In genomic region chrX:62180089-62180488, GRCm38 (mm10) we compare ENCODE assay signal across 10 mouse cellular contexts.
A peak's percentile ranks its signal among the peaks of the same experiment; 100 is the strongest.
DNase-seq lines count a peak whose midpoint lies in the region; ATAC-seq lines count a peak whose summit lies in the region.
"Had no signal": no experiment of that assay in that cellular context is flagged by ENCODE, and none has a peak within 500 bp of the region (broad histone marks: within the 10 kb centered on the region; RNA-seq: fewer than 3 reads in every experiment).

No protein-coding gene starts in this region.

- H3K4me1 ChIP-seq in kidney, embryonic 15.5 days: no peaks in the 10 kb centered on the region
- H3K4me1 ChIP-seq: neural tube, embryonic 13.5 days had no signal

- no peak overlapping the region for H3K27ac ChIP-seq in kidney, embryonic 15.5 days
- H3K27ac ChIP-seq: neural tube, embryonic 13.5 days had no signal

- no peaks in the 10 kb centered on the region for H3K9me3 ChIP-seq in kidney, embryonic 15.5 days (replicated peaks)
- H3K9me3 ChIP-seq: neural tube, embryonic 13.5 days had no signal

- peak; percentile 3 for DNase-seq in kidney, adult 9 months
- DNase-seq in 3T3-L1 (ENCODE audit: low read depth, low spot score) (peak; percentile 3), A20 (ENCODE audit: low read depth, low spot score) (peak; percentile 46)
- DNase-seq in embryo, embryonic 10.5 days (ENCODE audit: low spot score): peak; percentile 32
- no peak for DNase-seq in frontal cortex, postnatal 25 days (ENCODE audit: low spot score in 2 of 2)
- no peak for DNase-seq in thymus, postnatal 4 days
- DNase-seq: adrenal gland, adult 2 months; lung, postnatal 10 days had no signal

- no peak overlapping the region for H3K4me3 ChIP-seq in kidney, embryonic 15.5 days (replicated peaks)
- H3K4me3 ChIP-seq: neural tube, embryonic 13.5 days had no signal

- no peaks in the 10 kb centered on the region for H3K27me3 ChIP-seq in kidney, embryonic 15.5 days
- H3K27me3 ChIP-seq: neural tube, embryonic 13.5 days had no signal

- 80% methylated on average over 4 of the region's 4 CpGs for WGBS in kidney, embryonic 15.5 days

- H3K36me3 ChIP-seq in kidney, embryonic 15.5 days: no peaks in the 10 kb centered on the region
- H3K36me3 ChIP-seq: neural tube, embryonic 13.5 days had no signal

- H3K4me2 ChIP-seq in kidney, embryonic 15.5 days: no peak overlapping the region
- H3K4me2 ChIP-seq: neural tube, embryonic 13.5 days had no signal

- ATAC-seq in kidney, embryonic 15.5 days (replicated peaks; ENCODE audit: low FRiP score): no peak

- H3K9ac ChIP-seq in kidney, embryonic 15.5 days: no peak overlapping the region
- H3K9ac ChIP-seq: neural tube, embryonic 13.5 days had no signal

Comparison
In these comparisons a context has a peak if more than half of its experiments do, and no peak if none do; other contexts are left out.
1. DNase-seq: peak in kidney, adult 9 months (single experiment), 3T3-L1 (single experiment), A20 (single experiment) and embryo, embryonic 10.5 days (single experiment); none in frontal cortex, postnatal 25 days (0 of 2) and thymus, postnatal 4 days (single experiment).